In genomic region chr12:69191396-69191795, GRCm38 (mm10) we compare ENCODE assay signal across 35 mouse cellular contexts. TPM values are rescaled to one million over a fixed set of nuclear protein-coding genes. Genes with fewer than 3 reads are reported as not detected.
"Had no signal": no experiment of that assay in that cellular context is flagged by ENCODE, and none has a peak within 500 bp of the region (broad histone marks: within the 10 kb centered on the region; RNA-seq: fewer than 3 reads in every experiment).

No protein-coding gene starts in this region.

- ATAC-seq: hindbrain, embryonic 16.5 days; hindbrain, postnatal 0 days; inflammation-experienced regulatory T-cells, adult 6 months; intestine, embryonic 15.5 days; intestine, embryonic 16.5 days; intestine, postnatal 0 days had no signal

- H3K4me3 ChIP-seq: heart, embryonic 10.5 days; heart, embryonic 12.5 days; heart, embryonic 13.5 days; heart, embryonic 15.5 days; hindbrain, embryonic 10.5 days; hindbrain, embryonic 12.5 days; hindbrain, embryonic 13.5 days; hindbrain, embryonic 15.5 days; intestine, embryonic 15.5 days; kidney, embryonic 15.5 days; layer of hippocampus, adult 2 months had no signal

- DNase-seq: heart, postnatal 10 days; heart, postnatal 14 days; heart, postnatal 36 days; heart, postnatal 4 days; kidney, adult 11 months; kidney, adult 18-20 months; kidney, adult 2 months; kidney, adult 8-10 months; kidney, adult 9 months; kidney, postnatal 10 days; kidney, postnatal 14 days; kidney, postnatal 25 days; kidney, postnatal 36 days; kidney, postnatal 4 days; layer of hippocampus, adult 9-11 months; layer of hippocampus, postnatal 36 days had no signal

- H3K4me2 ChIP-seq: heart, embryonic 11.5 days; heart, embryonic 12.5 days; heart, embryonic 13.5 days; heart, embryonic 15.5 days; hindbrain, embryonic 12.5 days; hindbrain, embryonic 13.5 days; hindbrain, embryonic 14.5 days; hindbrain, embryonic 15.5 days; intestine, embryonic 15.5 days; kidney, embryonic 15.5 days had no signal

- H3K9ac ChIP-seq: heart, embryonic 12.5 days; heart, embryonic 13.5 days; heart, embryonic 15.5 days; hindbrain, embryonic 12.5 days; hindbrain, embryonic 13.5 days; hindbrain, embryonic 14.5 days; hindbrain, embryonic 15.5 days; intestine, embryonic 15.5 days; kidney, embryonic 15.5 days had no signal

- H3K27ac ChIP-seq: heart, embryonic 10.5 days; heart, embryonic 13.5 days; heart, embryonic 15.5 days; hindbrain, embryonic 10.5 days; hindbrain, embryonic 12.5 days; hindbrain, embryonic 13.5 days; hindbrain, embryonic 14.5 days; hindbrain, embryonic 15.5 days; hindbrain, postnatal 0 days; intestine, embryonic 15.5 days; kidney, embryonic 15.5 days; kidney, postnatal 0 days; layer of hippocampus, adult 2 months had no signal

- H3K27me3 ChIP-seq: heart, embryonic 12.5 days; heart, embryonic 13.5 days; heart, embryonic 15.5 days; hindbrain, embryonic 12.5 days; hindbrain, embryonic 13.5 days; hindbrain, embryonic 15.5 days; intestine, embryonic 15.5 days; kidney, embryonic 15.5 days had no signal

- H3K9me3 ChIP-seq: heart, embryonic 10.5 days; heart, embryonic 12.5 days; heart, embryonic 13.5 days; heart, embryonic 15.5 days; hindbrain, embryonic 10.5 days; hindbrain, embryonic 12.5 days; hindbrain, embryonic 13.5 days; hindbrain, embryonic 15.5 days; intestine, embryonic 15.5 days; kidney, embryonic 15.5 days had no signal

RNA-seq across cellular contexts. Expression of gene Gm49384, which starts 12.7 kb away (rescaled TPM):
- total RNA-seq: hindbrain, postnatal 0 days had no signal
